Mouse (Mus musculus) lung, adult 2 months (tissue): ENCODE data around the gene Mthfr. TPM values are rescaled to one million over a fixed set of nuclear protein-coding genes. Genes with fewer than 3 reads are reported as not detected.

Source experiments
- DNase-seq: peaks from one replicate; pipeline ENCODE4 v3.0.0; 2022
- H3K4me1 ChIP-seq: fragments of 200-500 bp; 2 replicates; pipeline ENCODE4 v1.6.1; 2011; ENCODE audit warnings: low read length; ENCODE audit not compliant: control insufficient read depth, insufficient read depth
- H3K4me3 ChIP-seq: fragments of 200-500 bp; replicated peaks from 2 replicates; pipeline ENCODE3; 2011; ENCODE audit warnings: low read depth, mild to moderate bottlenecking, control low read depth, low read length; ENCODE audit errors: extremely low read depth
- CTCF ChIP-seq: fragments of 200-500 bp; IDR thresholded peaks from 2 replicates; pipeline ENCODE4 v1.5.1; 2011; ENCODE audit warnings: mild to moderate bottlenecking, low read length, control low read depth; ENCODE audit not compliant: insufficient read depth
- POLR2A ChIP-seq: fragments of 200-500 bp; IDR thresholded peaks from 2 replicates; pipeline ENCODE4 v1.6.1; 2011; ENCODE audit warnings: low read depth, mild to moderate bottlenecking, control low read depth, low read length, borderline replicate concordance; ENCODE audit errors: extremely low read depth
- WGBS: fragments of 180-500 bp; shearing (Covaris S2); methylation state at CpG from one replicate; pipeline ENCODE4 v1.1.7; 2018; 5-methylcytosine and 5-hydroxymethylcytosine counted together
- polyA plus RNA-seq: library from polyadenylated mRNA; depleted of rRNA; stranded (reverse); fragments of >200 nt; gene quantifications from 2 replicates; pipeline ENCODE4 v1.2.3, GENCODE M21; 2012

The Mthfr gene
- polyA plus RNA-seq, 1 experiment, result 38.9 TPM

GRCm38 (mm10) chr4:148085907-148086305 is 47.0 kb downstream of the Mthfr start:
- peaks cover 29% of the 10 kb centered on the region for H3K4me1 ChIP-seq
- DNase-seq, result no peak
- 65% methylated on average over 3 of the region's 3 CpGs for WGBS
- TF ChIP-seq POLR2A (no peak), CTCF (no peak)
- no peak overlapping the region for H3K4me3 ChIP-seq

GRCm38 (mm10) chr4:148087091-148087906 is 48.4 kb downstream of the Mthfr start:
- peaks cover 29% of the 10 kb centered on the region for H3K4me1 ChIP-seq
- WGBS, result 3% methylated on average over 30 of the region's 30 CpGs
- TF ChIP-seq CTCF (no peak), POLR2A (no peak)
- peak; percentile 48 for DNase-seq
- H3K4me3 ChIP-seq, result peak overlapping the region; percentile 71

GRCm38 (mm10) chr4:148087907-148088527 is 49.1 kb downstream of the Mthfr start, which contains the start of gene Agtrap:
TSS of gene Agtrap (minus strand) at chr4:148088031.
- Histone ChIP-seq H3K4me3 (peak within 1 kb of the TSS; percentile 71), H3K4me1 (peaks cover 29% of the 10 kb centered on the region)
- peak; percentile 96 for DNase-seq
- no peak for TF ChIP-seq CTCF
- TF ChIP-seq POLR2A, result peak; percentile 56; the same call in 1 of the 2 replicates
- WGBS, result 6% methylated on average over 34 of the region's 34 CpGs

DNA sequence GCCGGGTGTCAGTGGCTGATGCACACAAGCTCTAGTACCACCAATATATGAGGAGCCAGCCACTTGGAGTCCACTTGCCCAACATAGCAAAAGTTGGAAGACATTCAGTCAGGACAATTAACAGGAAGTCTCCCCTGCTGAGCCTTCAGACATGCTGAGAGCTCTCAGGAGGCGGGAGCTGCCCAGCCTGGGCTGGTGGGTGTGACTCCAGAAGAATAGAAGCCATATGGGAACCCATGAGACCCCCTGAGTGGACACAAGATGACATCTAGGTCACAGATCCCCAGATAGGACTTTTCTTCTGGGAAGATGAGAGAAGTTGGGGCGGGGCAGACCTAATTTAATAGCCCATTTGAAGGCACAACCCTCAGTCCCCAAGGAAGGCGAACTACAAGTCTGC is 50.3 kb downstream of the Mthfr start:
- DNase-seq, result no peak
- H3K4me1 ChIP-seq, result peaks cover 20% of the 10 kb centered on the region
- TF ChIP-seq CTCF (no peak), POLR2A (no peak)
- WGBS, result 76% methylated on average over 4 of the region's 4 CpGs
- no peak overlapping the region for H3K4me3 ChIP-seq

DNA sequence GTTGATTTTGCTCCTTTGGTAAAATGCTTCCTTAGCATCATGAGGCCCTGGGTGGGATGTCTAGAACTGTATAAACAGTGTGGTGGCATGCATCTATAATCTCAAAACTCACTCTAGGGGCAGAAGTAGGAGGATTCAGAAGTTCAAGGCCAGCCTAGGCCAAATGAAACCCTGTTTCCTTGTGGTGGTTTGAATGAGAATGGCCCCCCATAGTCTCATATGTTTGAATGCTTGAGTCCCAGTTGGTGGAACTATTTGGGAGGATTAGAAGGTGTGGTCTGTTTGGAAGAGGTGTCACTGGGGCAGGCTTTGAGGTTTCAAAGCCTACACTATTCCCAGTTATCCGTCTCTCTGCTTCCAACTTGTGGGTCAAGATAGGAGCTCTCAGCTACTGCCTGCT is 52.3 kb downstream of the Mthfr start:
- Histone ChIP-seq H3K4me1 (peaks cover 9% of the 10 kb centered on the region), H3K4me3 (no peak overlapping the region)
- TF ChIP-seq CTCF, result no peak
- TF ChIP-seq POLR2A, result no peak
- DNase-seq, result no peak
- 93% methylated on average over 1 of the region's 1 CpGs for WGBS

GRCm38 (mm10) chr4:148092551-148093271 is 53.8 kb downstream of the Mthfr start:
- TF ChIP-seq POLR2A (no peak), CTCF (no peak)
- no peak overlapping the region for H3K4me3 ChIP-seq
- DNase-seq, result no peak
- H3K4me1 ChIP-seq, result no peaks in the 10 kb centered on the region
- 80% methylated on average over 11 of the region's 11 CpGs for WGBS

GRCm38 (mm10) chr4:148094161-148094560 is 55.3 kb downstream of the Mthfr start:
- 82% methylated on average over 5 of the region's 5 CpGs for WGBS
- TF ChIP-seq CTCF (no peak), POLR2A (no peak)
- DNase-seq, result no peak
- H3K4me1 ChIP-seq, result no peaks in the 10 kb centered on the region
- no peak overlapping the region for H3K4me3 ChIP-seq

DNA sequence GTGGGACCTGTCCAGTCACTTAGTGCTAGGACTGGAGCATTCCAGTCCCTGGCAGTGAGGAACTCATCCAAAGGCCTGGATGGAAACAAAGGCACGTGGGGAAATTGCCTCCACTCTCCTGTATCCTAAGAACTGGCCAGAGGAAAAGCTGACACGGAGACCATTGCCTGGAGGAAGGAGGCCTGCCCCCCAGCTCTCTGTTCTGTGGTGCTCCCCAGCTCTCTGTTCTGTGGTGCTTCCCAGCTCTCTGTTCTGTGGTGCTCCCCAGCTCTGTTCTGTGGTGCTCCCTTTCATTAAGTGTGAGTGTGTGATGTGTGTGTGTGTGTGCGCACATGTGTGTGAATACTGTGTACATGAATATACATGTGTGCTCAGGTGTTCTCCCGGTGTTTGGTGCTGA is 56.2 kb downstream of the Mthfr start:
- DNase-seq, result no peak
- H3K4me3 ChIP-seq, result no peak overlapping the region
- TF ChIP-seq POLR2A (no peak), CTCF (no peak)
- WGBS, result 75% methylated on average over 4 of the region's 4 CpGs
- H3K4me1 ChIP-seq, result no peaks in the 10 kb centered on the region

GRCm38 (mm10) chr4:148097936-148098335 is 59.1 kb downstream of the Mthfr start:
- DNase-seq, result no peak
- no peak for TF ChIP-seq CTCF
- no peak for TF ChIP-seq POLR2A
- H3K4me3 ChIP-seq, result no peak overlapping the region
- WGBS, result 97% methylated on average over 2 of the region's 2 CpGs
- H3K4me1 ChIP-seq, result no peaks in the 10 kb centered on the region

- TF ChIP-seq CTCF, result no peak
- TF ChIP-seq POLR2A, result no peak
- H3K4me1 ChIP-seq, result no peaks in the 10 kb centered on the region
- no peak for DNase-seq
- 81% methylated on average over 3 of the region's 3 CpGs for WGBS
- no peak overlapping the region for H3K4me3 ChIP-seq
Measured at GRCm38 (mm10) chr4:148098666-148099065, 59.8 kb downstream of the Mthfr start.
